Mouse (Mus musculus) liver, adult 2 months (tissue): ENCODE data around the gene Trappc1.

Experiments
- CTCF ChIP-seq: fragments of 200-500 bp; IDR thresholded peaks from 2 replicates; pipeline ENCODE4 v1.5.1; 2011; ENCODE audit warnings: low read depth, low read length, control low read depth
- POLR2A ChIP-seq: fragments of 200-500 bp; IDR thresholded peaks from 2 replicates; pipeline ENCODE4 v1.6.1; 2011; ENCODE audit warnings: low read length, control low read depth; ENCODE audit not compliant: insufficient read depth; ENCODE audit errors: extremely low read depth

DNA sequence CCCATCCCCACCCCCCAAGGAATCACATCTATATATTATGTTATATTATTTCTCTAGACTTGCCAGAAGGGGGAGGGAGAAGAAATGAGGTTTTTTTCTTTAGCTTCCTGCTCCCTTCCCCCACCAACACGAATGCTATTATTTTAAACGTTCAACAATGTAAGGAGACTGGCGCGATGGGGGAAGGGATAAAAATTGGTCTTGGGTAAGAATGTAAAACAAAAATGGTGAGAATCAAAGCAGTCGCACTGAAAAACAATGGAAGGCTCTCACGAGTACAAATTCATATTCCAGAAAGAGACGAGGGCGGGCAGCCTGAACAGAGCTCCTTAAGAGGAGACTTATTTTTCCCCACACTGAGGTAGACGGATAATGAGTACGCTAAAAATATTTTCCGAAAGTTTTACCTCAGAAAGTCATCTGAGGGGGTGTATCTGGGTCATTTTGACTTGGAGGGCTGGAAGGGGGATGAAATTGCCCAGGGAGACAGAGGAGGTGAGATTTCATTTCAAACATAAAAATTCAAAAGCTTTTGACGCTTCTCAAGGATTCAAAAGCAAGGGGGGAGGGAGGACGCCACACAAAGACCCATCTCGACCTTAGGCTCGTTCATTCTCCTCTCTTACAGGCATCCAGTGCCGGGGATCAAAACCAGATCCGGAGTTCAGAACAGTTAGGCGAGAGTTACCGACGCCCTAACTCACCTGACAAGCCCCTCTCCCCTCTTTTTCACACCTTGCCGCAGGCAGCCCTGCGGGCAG is 43.3 kb downstream of the Trappc1 start:
- TF ChIP-seq POLR2A (no peak), CTCF (no peak)
